Mouse (Mus musculus): ENCODE results near the gene Vsir. TPM values are rescaled to one million over a fixed set of nuclear protein-coding genes. Genes with fewer than 3 reads are reported as not detected.
A peak's percentile ranks its signal among the peaks of the same experiment; 100 is the strongest.

Vsir gene
- polyA plus RNA-seq, 1 experiment from 2014 or later = 2.6 TPM

DNA sequence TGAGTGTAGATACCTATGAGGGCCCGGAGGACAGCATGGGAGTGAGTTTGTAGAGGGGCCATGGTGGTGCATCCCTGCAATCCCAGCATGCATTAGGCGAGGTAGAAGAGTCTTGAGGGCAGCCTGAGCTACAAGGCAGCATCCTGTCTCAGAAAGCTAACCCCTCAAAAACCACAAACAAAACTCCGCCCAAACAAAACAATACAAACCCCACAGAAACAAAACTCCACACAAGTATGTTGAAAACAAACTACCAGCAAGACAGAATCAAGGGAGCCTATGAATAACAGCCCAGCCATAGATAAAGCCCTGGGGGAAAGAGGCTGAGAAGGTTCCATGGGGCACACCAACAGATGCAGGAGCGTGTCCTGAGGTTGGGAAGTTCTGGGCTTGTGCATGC lies 595 bp upstream of the Vsir start:
- H3K27me3 ChIP-seq (replicated peaks; ENCODE audit: low read depth, poor library complexity, severe bottlenecking) = peaks cover 38% of the 10 kb centered on the region
- 82% methylated on average over 4 of the region's 4 CpGs for WGBS
- no peak for DNase-seq (ENCODE audit: low spot score)
- H3K9me3 ChIP-seq = no peaks in the 10 kb centered on the region
- H3K4me1 ChIP-seq = peaks cover 63% of the 10 kb centered on the region
- 0 out of 2 replicates have a peak overlapping the region, but pooled peaks have one; percentile 82 for H3K27ac ChIP-seq (replicated peaks)
- peak overlapping the region; percentile 58; the same call in 1 of the 2 replicates for H3K4me3 ChIP-seq
- no peaks in the 10 kb centered on the region for H3K36me3 ChIP-seq (replicated peaks)

DNA sequence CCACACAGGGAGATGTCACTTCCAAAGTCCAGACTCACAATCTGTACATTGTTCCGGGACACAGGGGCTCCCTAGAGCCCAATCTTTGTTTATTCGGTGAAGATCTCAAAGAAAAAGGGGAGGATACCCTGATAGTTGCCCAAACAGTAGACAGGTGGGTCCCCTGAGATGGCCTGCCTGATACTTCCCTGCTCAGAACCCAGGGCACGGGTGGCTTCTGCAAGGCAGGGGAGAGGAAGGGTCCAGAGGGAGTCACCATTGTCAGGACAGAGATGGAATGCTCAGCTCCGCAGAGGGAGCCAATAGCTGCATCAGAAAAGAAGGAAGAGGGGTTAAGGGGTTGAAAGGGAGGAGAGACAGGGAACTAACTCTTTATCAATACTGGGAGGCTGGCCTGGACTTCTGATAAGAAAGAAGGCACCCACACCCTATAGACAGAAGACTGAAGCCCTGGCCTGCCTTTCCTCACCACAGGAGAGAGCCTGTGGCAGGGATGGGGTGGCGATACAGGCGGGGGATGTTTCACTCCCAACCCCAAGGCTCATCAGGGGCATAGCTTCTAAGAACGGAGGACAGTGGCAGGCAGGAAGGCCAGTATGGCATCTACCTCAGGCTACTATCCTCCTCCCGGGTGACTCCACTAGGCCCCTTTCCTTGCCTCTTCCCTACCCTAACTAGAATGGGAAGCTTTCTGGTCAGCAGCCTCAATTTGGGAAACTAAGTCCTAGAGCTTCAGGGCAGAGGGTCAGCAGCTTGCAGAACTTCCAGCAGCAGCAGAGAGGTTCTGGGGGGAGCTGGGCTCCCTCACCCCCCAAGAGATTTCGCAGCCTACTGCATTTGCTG lies 1.3 kb downstream of the Vsir start:
- Histone ChIP-seq H3K27ac (replicated peaks) (no peak overlapping the region), H3K4me1 (peaks cover 83% of the 10 kb centered on the region), H3K4me3 (peak overlapping the region; percentile 58; the same call in 1 of the 2 replicates), H3K9me3 (no peaks in the 10 kb centered on the region), H3K36me3 (replicated peaks) (no peaks in the 10 kb centered on the region), H3K27me3 (replicated peaks; ENCODE audit: low read depth, poor library complexity, severe bottlenecking) (peaks cover 38% of the 10 kb centered on the region)
- DNase-seq (ENCODE audit: low spot score) = no peak
- WGBS = 27% methylated on average over 9 of the region's 9 CpGs

DNA sequence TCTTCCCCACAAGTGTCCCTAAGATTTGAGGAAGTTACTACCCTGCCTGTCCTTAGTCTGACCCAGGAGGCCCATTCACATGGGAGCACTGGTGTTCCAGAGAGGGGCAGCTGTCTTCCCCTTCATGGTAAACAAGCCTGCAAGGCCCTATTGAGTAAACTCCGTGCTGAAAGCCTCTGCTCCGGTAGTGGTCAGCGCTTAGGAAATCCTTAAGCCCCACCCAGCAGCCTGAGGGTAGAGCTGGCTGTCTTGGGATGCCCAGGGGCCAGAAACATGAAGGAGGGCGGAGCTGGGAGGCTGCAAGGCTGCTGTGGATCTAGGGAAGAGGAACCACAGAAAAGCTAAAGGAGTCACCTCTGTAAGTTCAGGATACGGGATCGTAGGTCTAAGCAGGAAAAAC lies 2.4 kb downstream of the Vsir start:
- 0 out of 2 replicates have a peak overlapping the region, but pooled peaks have one; percentile 42 for H3K27ac ChIP-seq (replicated peaks)
- DNase-seq (ENCODE audit: low spot score) = no peak
- 34% methylated on average over 6 of the region's 6 CpGs for WGBS
- no peaks in the 10 kb centered on the region for H3K36me3 ChIP-seq (replicated peaks)
- peaks cover 35% of the 10 kb centered on the region for H3K27me3 ChIP-seq (replicated peaks; ENCODE audit: low read depth, poor library complexity, severe bottlenecking)
- H3K9me3 ChIP-seq = no peaks in the 10 kb centered on the region
- H3K4me1 ChIP-seq = peaks cover 87% of the 10 kb centered on the region
- H3K4me3 ChIP-seq = no peak overlapping the region

DNA sequence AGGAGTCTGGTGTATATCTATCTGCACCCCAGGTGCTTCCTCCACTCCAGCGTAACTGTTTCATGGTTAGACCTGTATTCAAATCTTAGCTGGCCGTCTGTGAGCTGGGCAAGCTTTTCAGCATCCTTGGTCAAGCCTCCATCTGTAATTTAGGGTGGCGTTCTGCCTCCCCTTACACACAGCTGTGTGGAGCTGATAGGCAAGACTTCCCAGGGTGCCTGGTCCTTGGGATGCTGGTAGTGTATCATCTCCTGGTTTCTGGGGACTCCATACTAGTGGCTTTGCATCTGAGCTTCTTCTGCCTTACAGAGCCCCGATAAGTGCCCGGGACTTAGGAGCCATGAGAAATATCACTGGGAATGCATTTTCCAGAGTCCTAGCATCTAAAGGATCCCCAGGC lies 3.0 kb downstream of the Vsir start:
- H3K27ac ChIP-seq (replicated peaks) = peak overlapping the region; percentile 65
- H3K36me3 ChIP-seq (replicated peaks) = no peaks in the 10 kb centered on the region
- no peak overlapping the region for H3K4me3 ChIP-seq
- H3K4me1 ChIP-seq = peaks cover 89% of the 10 kb centered on the region
- peaks cover 33% of the 10 kb centered on the region for H3K27me3 ChIP-seq (replicated peaks; ENCODE audit: low read depth, poor library complexity, severe bottlenecking)
- no peaks in the 10 kb centered on the region for H3K9me3 ChIP-seq
- no peak for DNase-seq (ENCODE audit: low spot score)
- 84% methylated on average over 5 of the region's 5 CpGs for WGBS

DNA sequence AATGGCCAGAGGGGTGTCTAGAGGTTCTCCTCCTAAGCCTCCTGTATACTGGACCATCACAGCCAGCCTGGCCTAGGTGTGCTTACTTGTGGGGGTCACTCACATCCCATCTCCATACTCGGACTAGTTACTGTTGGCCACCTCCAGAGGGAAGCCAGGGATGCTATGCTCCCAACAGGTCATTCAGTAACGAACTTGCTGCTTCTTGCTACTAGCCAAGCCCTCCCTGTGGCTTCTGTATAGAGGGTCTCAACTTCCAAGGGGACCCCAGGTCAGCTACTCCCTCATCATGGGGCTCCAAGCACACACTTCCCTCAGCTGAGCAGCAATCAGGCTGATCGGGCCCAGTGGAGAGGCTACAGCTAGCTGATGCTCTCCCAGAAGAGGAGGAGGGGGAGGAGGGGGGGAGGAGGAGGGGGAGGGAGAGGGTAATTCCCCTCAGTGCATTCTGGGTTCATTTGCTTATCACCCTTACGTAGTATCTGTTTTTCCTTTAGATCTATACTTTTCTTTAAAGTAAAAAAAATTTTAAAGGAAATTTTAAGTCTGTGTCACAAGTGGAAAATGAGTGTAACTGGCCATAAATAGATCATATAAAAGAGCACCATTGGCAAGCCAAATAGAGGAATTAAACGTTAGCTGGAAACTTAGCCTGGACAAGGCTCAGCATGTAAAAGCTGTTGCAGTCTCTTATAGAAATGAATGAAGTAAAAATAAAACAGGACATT lies 3.6 kb downstream of the Vsir start:
- H3K4me3 ChIP-seq = no peak overlapping the region; the same call in 1 of the 2 replicates
- no peak for DNase-seq (ENCODE audit: low spot score)
- H3K9me3 ChIP-seq = no peaks in the 10 kb centered on the region
- H3K27ac ChIP-seq (replicated peaks) = peak overlapping the region; percentile 65
- H3K4me1 ChIP-seq = peaks cover 90% of the 10 kb centered on the region
- H3K36me3 ChIP-seq (replicated peaks) = no peaks in the 10 kb centered on the region
- H3K27me3 ChIP-seq (replicated peaks; ENCODE audit: low read depth, poor library complexity, severe bottlenecking) = peaks cover 33% of the 10 kb centered on the region
- 53% methylated on average over 5 of the region's 5 CpGs for WGBS

DNA sequence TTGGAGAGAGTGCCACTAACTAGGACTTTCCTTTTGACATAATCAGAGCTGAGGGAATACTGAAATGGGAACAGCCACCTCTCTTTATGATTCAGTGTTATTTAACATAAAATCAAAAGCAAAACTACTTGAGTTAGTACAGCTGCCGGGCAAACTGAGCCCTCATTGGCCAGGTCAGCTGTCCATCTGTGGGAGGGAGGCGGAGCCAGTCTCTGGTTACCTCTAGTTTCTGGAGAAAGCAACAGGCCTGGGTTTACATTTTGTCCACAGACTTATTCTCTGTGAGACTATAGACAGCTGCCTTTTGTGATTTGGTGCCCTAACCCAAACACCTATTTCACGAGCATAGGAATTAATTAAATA lies 4.1 kb downstream of the Vsir start:
- H3K4me3 ChIP-seq = no peak overlapping the region; the same call in 1 of the 2 replicates
- WGBS = 41% methylated on average over 3 of the region's 3 CpGs
- peak overlapping the region; percentile 81 for H3K27ac ChIP-seq (replicated peaks)
- H3K36me3 ChIP-seq (replicated peaks) = no peaks in the 10 kb centered on the region
- peak; percentile 87 for DNase-seq (ENCODE audit: low spot score)
- no peaks in the 10 kb centered on the region for H3K9me3 ChIP-seq
- H3K4me1 ChIP-seq = peaks cover 94% of the 10 kb centered on the region
- peaks cover 32% of the 10 kb centered on the region for H3K27me3 ChIP-seq (replicated peaks; ENCODE audit: low read depth, poor library complexity, severe bottlenecking)

DNA sequence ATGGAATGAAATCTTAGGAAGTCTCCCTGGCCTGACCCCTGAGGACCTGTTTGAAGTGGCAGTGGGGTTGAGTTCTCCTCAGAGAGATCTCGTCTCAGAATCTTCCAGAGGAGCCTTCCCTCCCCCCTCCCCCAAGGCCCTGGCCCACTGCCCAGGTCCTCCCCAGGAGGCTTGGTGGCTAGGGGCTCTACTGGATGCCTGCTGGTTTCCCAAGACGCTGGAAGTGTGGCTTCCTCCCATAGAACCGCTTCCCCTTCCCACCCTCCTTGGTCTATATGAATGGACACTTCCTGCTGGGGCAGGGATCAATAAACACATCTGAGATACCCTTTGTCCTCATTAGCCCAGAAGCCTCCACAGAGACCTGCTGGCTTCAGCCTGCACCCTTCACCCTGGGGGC lies 4.6 kb downstream of the Vsir start:
- H3K36me3 ChIP-seq (replicated peaks) = no peaks in the 10 kb centered on the region
- H3K27ac ChIP-seq (replicated peaks) = peak overlapping the region; percentile 81

DNA sequence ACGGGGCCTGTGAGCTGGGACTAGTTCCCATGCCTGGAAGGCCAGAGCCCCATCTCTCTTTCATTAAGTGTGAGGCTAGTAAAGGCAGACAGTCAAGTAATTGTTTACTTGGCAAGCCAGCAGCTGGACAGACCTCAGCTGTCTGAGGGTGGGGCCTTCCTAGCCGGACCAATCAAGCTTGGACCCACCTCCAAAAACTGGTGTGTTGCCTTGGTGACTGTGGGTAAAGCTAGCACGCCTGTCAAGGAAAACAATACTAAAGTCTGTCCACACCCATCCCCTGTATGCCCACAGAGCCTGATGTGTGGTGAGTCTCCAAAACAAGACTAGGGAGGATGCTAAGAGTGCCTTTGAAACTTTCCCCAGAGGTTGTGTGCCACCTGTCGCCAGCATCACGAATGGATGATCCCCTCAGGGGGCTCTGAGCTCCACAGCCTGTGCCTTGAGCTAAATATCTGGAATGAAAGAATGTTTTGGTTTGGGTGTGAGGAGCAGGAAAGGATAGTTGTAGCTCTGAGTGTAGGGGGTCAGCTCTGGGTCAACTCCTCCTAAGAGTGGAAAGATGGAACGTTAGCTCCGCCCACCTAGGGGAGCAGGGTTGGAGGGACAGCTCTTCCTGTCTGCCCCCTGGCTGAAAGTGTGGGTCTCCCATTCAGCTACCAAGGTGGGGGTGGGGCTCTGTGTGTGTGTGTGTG lies 5.3 kb downstream of the Vsir start:
- DNase-seq (ENCODE audit: low spot score) = peak; percentile 69
- Histone ChIP-seq H3K4me3 (0 out of 2 replicates have a peak overlapping the region, but pooled peaks have one; percentile 3), H3K27ac (replicated peaks) (peak overlapping the region; percentile 81), H3K27me3 (replicated peaks; ENCODE audit: low read depth, poor library complexity, severe bottlenecking) (peaks cover 23% of the 10 kb centered on the region), H3K4me1 (peaks cover 85% of the 10 kb centered on the region), H3K36me3 (replicated peaks) (no peaks in the 10 kb centered on the region), H3K9me3 (no peaks in the 10 kb centered on the region)
- WGBS = 18% methylated on average over 7 of the region's 7 CpGs

More for the DNA sequence above, 4.6 kb downstream of the Vsir start:
- DNase-seq (ENCODE audit: low spot score) = no peak
- H3K4me3 ChIP-seq = 0 out of 2 replicates have a peak overlapping the region, but pooled peaks have one; percentile 3
- peaks cover 27% of the 10 kb centered on the region for H3K27me3 ChIP-seq (replicated peaks; ENCODE audit: low read depth, poor library complexity, severe bottlenecking)
- no peaks in the 10 kb centered on the region for H3K9me3 ChIP-seq
- H3K4me1 ChIP-seq = peaks cover 91% of the 10 kb centered on the region
- 13% methylated on average over 3 of the region's 3 CpGs for WGBS

DNA sequence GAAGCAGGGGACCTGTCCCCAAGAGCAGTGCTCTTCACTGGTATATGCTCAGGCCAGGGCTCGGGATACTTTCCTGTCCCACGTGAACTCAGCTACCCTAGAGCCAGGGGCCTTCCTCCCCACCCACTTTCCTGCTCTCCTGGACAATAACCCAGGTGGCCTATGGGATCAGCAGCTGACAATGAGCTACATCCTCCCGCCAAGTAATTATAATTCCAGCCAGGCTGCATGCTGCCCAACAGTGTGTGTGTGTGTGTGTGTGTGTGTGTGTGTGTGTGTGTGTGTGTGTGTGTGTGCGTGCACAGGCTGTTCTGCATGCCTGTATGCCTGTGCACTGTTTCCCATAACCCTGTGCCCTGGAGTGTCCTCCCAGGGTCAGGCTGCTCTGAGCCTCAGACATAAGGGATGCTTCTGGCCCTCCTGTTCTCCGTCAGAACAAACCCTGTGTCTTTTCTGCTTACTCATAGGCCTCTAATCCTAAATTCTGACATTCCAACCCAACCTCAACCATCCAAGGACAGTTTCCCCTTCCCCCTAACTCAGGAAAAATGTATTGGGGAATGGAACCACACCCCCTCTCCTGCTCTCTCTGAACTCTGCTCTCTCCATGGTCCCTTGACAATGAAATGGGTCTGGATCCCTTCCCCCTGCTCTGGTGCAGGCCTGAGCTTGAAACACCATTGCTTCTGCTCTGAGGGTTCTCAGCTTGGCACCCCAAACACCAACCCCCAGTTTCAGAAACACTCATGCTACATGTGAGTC lies 6.8 kb downstream of the Vsir start:
- peak overlapping the region; percentile 72 for H3K27ac ChIP-seq (replicated peaks)

DNA sequence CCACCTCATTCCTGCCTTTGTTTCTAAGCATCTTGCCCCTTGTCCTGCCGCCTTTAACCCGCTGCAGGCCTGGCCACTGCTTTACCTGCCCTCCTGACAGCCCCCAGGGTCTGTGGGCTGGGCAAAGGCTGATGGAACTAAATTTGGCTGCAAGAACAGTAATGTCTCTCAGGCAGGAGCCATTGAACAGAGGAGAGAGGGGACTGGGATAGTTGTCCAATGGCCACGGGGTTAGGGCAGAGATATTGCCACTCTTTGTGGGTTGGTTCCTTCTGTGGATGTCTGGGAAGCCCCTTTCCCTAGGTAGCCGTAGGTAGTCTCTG lies 7.3 kb downstream of the Vsir start:
- Histone ChIP-seq H3K9me3 (no peaks in the 10 kb centered on the region), H3K4me3 (no peak overlapping the region), H3K27ac (replicated peaks) (peak overlapping the region; percentile 72), H3K27me3 (replicated peaks; ENCODE audit: low read depth, poor library complexity, severe bottlenecking) (peaks cover 2% of the 10 kb centered on the region; the same call in 1 of the 2 replicates), H3K4me1 (peaks cover 78% of the 10 kb centered on the region), H3K36me3 (replicated peaks) (no peaks in the 10 kb centered on the region)
- no peak for DNase-seq (ENCODE audit: low spot score)
- WGBS = 87% methylated on average over 4 of the region's 4 CpGs

More for the DNA sequence above, 6.8 kb downstream of the Vsir start:
- DNase-seq (ENCODE audit: low spot score) = no peak
- 61% methylated on average over 5 of the region's 5 CpGs for WGBS
- Histone ChIP-seq H3K4me3 (no peak overlapping the region), H3K9me3 (no peaks in the 10 kb centered on the region), H3K36me3 (replicated peaks) (no peaks in the 10 kb centered on the region), H3K27me3 (replicated peaks; ENCODE audit: low read depth, poor library complexity, severe bottlenecking) (peaks cover 7% of the 10 kb centered on the region), H3K4me1 (peaks cover 79% of the 10 kb centered on the region)

DNA sequence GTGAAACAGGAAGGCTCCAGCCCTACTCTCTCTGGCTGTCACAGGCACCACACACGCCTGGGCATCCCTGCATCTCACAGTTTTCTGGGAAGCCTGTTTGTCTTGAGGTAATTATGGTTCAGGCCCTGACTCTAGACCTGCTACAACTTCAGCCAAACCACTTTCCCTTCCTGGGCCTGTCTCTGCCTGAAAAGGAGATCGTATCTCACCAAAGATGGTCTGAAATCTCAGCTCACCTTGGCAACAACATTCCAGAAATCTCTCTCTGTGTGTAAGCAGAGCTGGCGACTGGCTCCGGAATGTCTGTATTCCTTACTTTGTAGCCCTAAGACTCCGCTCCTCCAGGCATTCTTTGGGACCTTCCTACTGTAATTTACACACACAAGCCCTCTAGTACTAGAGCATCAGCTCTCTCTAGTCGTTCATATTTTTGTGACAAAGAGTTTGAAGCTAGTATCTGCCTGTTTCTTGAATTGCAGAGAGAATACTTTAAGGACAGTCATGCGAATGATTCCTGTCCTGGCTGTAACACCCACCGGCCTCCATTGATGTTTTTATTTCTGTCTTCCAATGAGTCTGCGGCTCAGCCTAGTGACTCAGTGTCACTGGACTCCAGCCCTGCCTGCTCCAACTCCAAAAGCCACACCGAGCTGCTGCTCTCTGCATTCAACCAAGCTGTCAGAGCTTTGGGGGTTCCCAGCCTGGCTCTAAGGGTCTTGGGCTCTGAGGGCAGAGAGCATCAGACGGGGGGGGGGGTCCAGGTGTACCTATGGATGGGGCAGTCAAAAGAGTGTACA lies 8.4 kb downstream of the Vsir start:
- peak overlapping the region; percentile 72 for H3K27ac ChIP-seq (replicated peaks)
- H3K36me3 ChIP-seq (replicated peaks) = no peaks in the 10 kb centered on the region
- H3K4me3 ChIP-seq = no peak overlapping the region
- H3K4me1 ChIP-seq = peaks cover 68% of the 10 kb centered on the region
- H3K27me3 ChIP-seq (replicated peaks; ENCODE audit: low read depth, poor library complexity, severe bottlenecking) = no peaks in the 10 kb centered on the region
- no peaks in the 10 kb centered on the region for H3K9me3 ChIP-seq
- WGBS = 69% methylated on average over 11 of the region's 11 CpGs
- DNase-seq (ENCODE audit: low spot score) = no peak
